Mouse (Mus musculus): ENCODE results near the gene Itsn2.

- TF ChIP-seq CTCF (IDR thresholded peaks at IDR 0.05; ENCODE audit: control insufficient read depth, insufficient read depth, insufficient replicate concordance, low read depth, low read length) = no peak
- TF ChIP-seq POLR2A (IDR thresholded peaks at IDR 0.05; ENCODE audit: control insufficient read depth, low read depth, low read length) = no peak
Measured at GRCm38 (mm10) chr12:4757060-4757459, 164.6 kb downstream of the Itsn2 start.
